Mouse (Mus musculus) stomach, postnatal 0 days (tissue): ENCODE data around the gene Slc38a3. TPM values are rescaled to one million over a fixed set of nuclear protein-coding genes. Genes with fewer than 3 reads are reported as not detected.

Experiments
- ATAC-seq: fragments of 200-750 bp; cut with Nextera tagmentation; 2 replicates; pipeline ENCODE4 v1.8.0; 2017; ENCODE audit not compliant: low FRiP score, low TSS enrichment
- DNase-seq: peaks from one replicate; pipeline ENCODE4 v3.0.0-alpha.2; 2016; ENCODE audit warnings: low spot score
- H3K27ac ChIP-seq: fragments of 300-500 bp; sonication (generic); replicated peaks from 2 replicates; pipeline ENCODE4 v1.5.1; 2014; ENCODE audit warnings: mild to moderate bottlenecking, control low read depth
- H3K27me3 ChIP-seq: fragments of 300-500 bp; sonication (generic); 2 replicates; pipeline ENCODE4 v1.6.1; 2014; ENCODE audit warnings: low read length; ENCODE audit not compliant: control insufficient read depth, insufficient read depth
- H3K36me3 ChIP-seq: fragments of 300-500 bp; sonication (generic); 2 replicates; pipeline ENCODE4 v1.6.1; 2014; ENCODE audit warnings: low read length, mixed read lengths; ENCODE audit not compliant: control insufficient read depth, insufficient read depth
- H3K4me1 ChIP-seq: fragments of 300-500 bp; sonication (generic); replicated peaks from 2 replicates; pipeline ENCODE4 v1.6.1; 2014; ENCODE audit warnings: antibody characterized with exemption; ENCODE audit not compliant: control insufficient read depth, insufficient read depth
- H3K4me2 ChIP-seq: fragments of 300-500 bp; sonication (generic); replicated peaks from 2 replicates; pipeline ENCODE4 v1.6.1; 2014; ENCODE audit warnings: low read depth, mild to moderate bottlenecking, control low read depth, moderate library complexity
- H3K4me3 ChIP-seq: fragments of 300-500 bp; sonication (generic); 2 replicates; pipeline ENCODE4 v1.5.1; 2014; ENCODE audit warnings: low read depth, low read length, control low read depth
- H3K9ac ChIP-seq: fragments of 300-500 bp; sonication (generic); 2 replicates; pipeline ENCODE4 v1.6.1; 2014; ENCODE audit warnings: mild to moderate bottlenecking, low read length, control low read depth, mixed read lengths
- H3K9me3 ChIP-seq: fragments of 300-500 bp; sonication (generic); 2 replicates; pipeline ENCODE4 v1.6.1; 2016; ENCODE audit warnings: low read length; ENCODE audit not compliant: control insufficient read depth
- CTCF ChIP-seq: IDR thresholded peaks from 2 replicates; pipeline ENCODE4 v1.5.1; 2016; ENCODE audit warnings: antibody characterized with exemption, low read depth, mild to moderate bottlenecking, moderate library complexity
- EP300 ChIP-seq: optimal IDR thresholded peaks from 2 replicates; pipeline ENCODE3; 2016; ENCODE audit warnings: antibody characterized with exemption
- WGBS: fragments of 180-500 bp; shearing (Covaris S2); extraction: QIAGEN DNeasy Blood & Tissue Kit; methylation state at CpG from one replicate; pipeline ENCODE4 v1.1.7; 2014; 5-methylcytosine and 5-hydroxymethylcytosine counted together
- polyA plus RNA-seq: library from polyadenylated mRNA; unstranded; fragments of >200 nt; fragmentation: Nextera tagmentation; extraction: Ambion mirVana; gene quantifications from 2 replicates; pipeline ENCODE4 v1.2.1, GENCODE M21; 2015

The Slc38a3 gene
- polyA plus RNA-seq, 1 experiment from 2014 or later, result 0.95 TPM

GRCm38 (mm10) chr9:107631311-107631826, 38.0 kb downstream of the Slc38a3 start:
- no peak for TF ChIP-seq EP300
- Histone ChIP-seq H3K4me3 (no peak overlapping the region), H3K4me2 (no peak overlapping the region), H3K27ac (peak overlapping the region; percentile 20; the same call in 1 of the 2 replicates), H3K9ac (no peak overlapping the region), H3K27me3 (no peaks in the 10 kb centered on the region), H3K4me1 (peaks cover 28% of the 10 kb centered on the region), H3K36me3 (no peaks in the 10 kb centered on the region), H3K9me3 (no peaks in the 10 kb centered on the region)
- WGBS, result 66% methylated on average over 9 of the region's 9 CpGs
- no peak for DNase-seq
- ATAC-seq, result no peak

GRCm38 (mm10) chr9:107630576-107630975, 38.8 kb downstream of the Slc38a3 start:
- Histone ChIP-seq H3K4me1 (peaks cover 28% of the 10 kb centered on the region), H3K9me3 (no peaks in the 10 kb centered on the region), H3K27me3 (no peaks in the 10 kb centered on the region), H3K4me2 (peak overlapping the region; percentile 8; the same call in 1 of the 2 replicates), H3K4me3 (no peak overlapping the region), H3K9ac (no peak overlapping the region), H3K27ac (peak overlapping the region; percentile 82), H3K36me3 (0 out of 2 replicates have a peak, but pooled peaks cover under 1% of the 10 kb centered on the region)
- WGBS, result 21% methylated on average over 4 of the region's 4 CpGs
- ATAC-seq (no peak), DNase-seq (no peak)
- TF ChIP-seq CTCF (no peak), EP300 (no peak)

GRCm38 (mm10) chr9:107629901-107630425, 39.4 kb downstream of the Slc38a3 start:
- H3K27ac ChIP-seq, result peak overlapping the region; percentile 82
- H3K36me3 ChIP-seq, result peaks cover 5% of the 10 kb centered on the region; the same call in 1 of the 2 replicates
- 23% methylated on average over 14 of the region's 14 CpGs for WGBS
- H3K4me2 ChIP-seq, result peak overlapping the region; percentile 8; the same call in 1 of the 2 replicates
- H3K9me3 ChIP-seq, result no peaks in the 10 kb centered on the region
- H3K4me1 ChIP-seq, result peaks cover 28% of the 10 kb centered on the region
- H3K27me3 ChIP-seq, result no peaks in the 10 kb centered on the region
- no peak overlapping the region for H3K4me3 ChIP-seq
- no peak for TF ChIP-seq CTCF
- no peak for TF ChIP-seq EP300
- ATAC-seq, result no peak
- peak overlapping the region; percentile 31; the same call in 1 of the 2 replicates for H3K9ac ChIP-seq
- DNase-seq, result no peak

- Histone ChIP-seq H3K36me3 (peaks cover 5% of the 10 kb centered on the region; the same call in 1 of the 2 replicates), H3K27ac (peak overlapping the region; percentile 82), H3K27me3 (no peaks in the 10 kb centered on the region), H3K4me2 (no peak overlapping the region), H3K4me3 (no peak overlapping the region), H3K4me1 (peaks cover 28% of the 10 kb centered on the region), H3K9ac (peak overlapping the region; percentile 31; the same call in 1 of the 2 replicates), H3K9me3 (no peaks in the 10 kb centered on the region)
- DNase-seq (no peak), ATAC-seq (no peak)
- 17% methylated on average over 4 of the region's 4 CpGs for WGBS
- TF ChIP-seq CTCF (no peak), EP300 (no peak)
These were observed 40.0 kb downstream of the Slc38a3 start for GRCm38 (mm10) chr9:107629411-107629730.

- Histone ChIP-seq H3K36me3 (peaks cover 5% of the 10 kb centered on the region; the same call in 1 of the 2 replicates), H3K27me3 (no peaks in the 10 kb centered on the region), H3K27ac (peak overlapping the region; percentile 82), H3K9ac (peak overlapping the region; percentile 35; the same call in 1 of the 2 replicates), H3K4me2 (0 out of 2 replicates have a peak overlapping the region, but pooled peaks have one; percentile 8), H3K9me3 (no peaks in the 10 kb centered on the region), H3K4me1 (peaks cover 28% of the 10 kb centered on the region), H3K4me3 (no peak overlapping the region)
- no peak for TF ChIP-seq CTCF
- no peak for TF ChIP-seq EP300
- no peak for ATAC-seq
- 49% methylated on average over 15 of the region's 15 CpGs for WGBS
- DNase-seq, result no peak
These were observed 40.5 kb downstream of the Slc38a3 start for GRCm38 (mm10) chr9:107628721-107629410.
